Mouse (Mus musculus) heart, embryonic 12.5 days (tissue): ENCODE data around the gene Enoph1. TPM values are rescaled to one million over a fixed set of nuclear protein-coding genes. Genes with fewer than 3 reads are reported as not detected.
A peak's percentile ranks its signal among the peaks of the same experiment; 100 is the strongest.

Experiments used
- ATAC-seq: fragments of 200-750 bp; cut with Nextera tagmentation; 2 replicates; pipeline ENCODE4 v1.8.0; 2017; ENCODE audit warnings: moderate TSS enrichment, moderate library complexity; ENCODE audit not compliant: insufficient number of reproducible peaks, low FRiP score
- H3K27ac ChIP-seq: fragments of 300-500 bp; sonication (generic); 2 replicates; pipeline ENCODE4 v1.5.1; 2016; ENCODE audit warnings: mild to moderate bottlenecking, moderate library complexity; ENCODE audit not compliant: poor library complexity, severe bottlenecking
- H3K27me3 ChIP-seq: fragments of 300-500 bp; sonication (generic); replicated peaks from 2 replicates; pipeline ENCODE4 v1.6.1; 2016; ENCODE audit warnings: mild to moderate bottlenecking, moderate library complexity
- H3K36me3 ChIP-seq: fragments of 300-500 bp; sonication (generic); 2 replicates; pipeline ENCODE4 v1.6.1; 2016; ENCODE audit warnings: mild to moderate bottlenecking, moderate library complexity
- H3K4me1 ChIP-seq: fragments of 300-500 bp; sonication (generic); replicated peaks from 2 replicates; pipeline ENCODE4 v1.6.1; 2016; ENCODE audit warnings: mild to moderate bottlenecking
- H3K4me2 ChIP-seq: fragments of 300-500 bp; sonication (generic); 2 replicates; pipeline ENCODE4 v1.6.1; 2016; ENCODE audit warnings: mild to moderate bottlenecking, moderate library complexity
- H3K4me3 ChIP-seq: fragments of 300-500 bp; sonication (generic); 2 replicates; pipeline ENCODE4 v1.5.1; 2016; ENCODE audit warnings: mild to moderate bottlenecking
- H3K9ac ChIP-seq: fragments of 300-500 bp; sonication (generic); 2 replicates; pipeline ENCODE4 v1.6.1; 2016; ENCODE audit warnings: mild to moderate bottlenecking, moderate library complexity
- H3K9me3 ChIP-seq: fragments of 300-500 bp; sonication (generic); replicated peaks from 2 replicates; pipeline ENCODE4 v1.6.1; 2016; ENCODE audit warnings: mild to moderate bottlenecking, moderate library complexity
- WGBS: fragments of 180-500 bp; shearing (Covaris S2); methylation state at CpG from one replicate; pipeline ENCODE4 v1.1.7; 2016; 5-methylcytosine and 5-hydroxymethylcytosine counted together
- polyA plus RNA-seq: library from polyadenylated mRNA; unstranded; fragments of >200 nt; fragmentation: Nextera tagmentation; extraction: Ambion mirVana; gene quantifications from 2 replicates; pipeline ENCODE4 v1.2.1, GENCODE M21; 2016

The Enoph1 gene
- polyA plus RNA-seq, 1 experiment from 2014 or later, result 26.0 TPM

GRCm38 (mm10) chr5:100074571-100074970 is 34.8 kb downstream of the Enoph1 start:
- H3K4me1 ChIP-seq, result peaks cover 6% of the 10 kb centered on the region; the same call in 1 of the 2 replicates
- H3K9me3 ChIP-seq, result no peaks in the 10 kb centered on the region
- no peaks in the 10 kb centered on the region for H3K27me3 ChIP-seq
- H3K4me2 ChIP-seq, result no peak overlapping the region
- no peak overlapping the region for H3K9ac ChIP-seq
- H3K27ac ChIP-seq, result no peak overlapping the region
- no peak overlapping the region for H3K4me3 ChIP-seq
- no peak for ATAC-seq
- peaks cover 18% of the 10 kb centered on the region for H3K36me3 ChIP-seq
- WGBS, result 46% methylated on average over 4 of the region's 4 CpGs

GRCm38 (mm10) chr5:100079040-100079930 is 39.5 kb downstream of the Enoph1 start:
- ATAC-seq, result 0 out of 2 replicates have a peak, but pooled peaks have one; percentile 15
- Histone ChIP-seq H3K36me3 (peaks cover 2% of the 10 kb centered on the region; the same call in 1 of the 2 replicates), H3K4me2 (peak overlapping the region; percentile 74), H3K9me3 (no peaks in the 10 kb centered on the region), H3K4me1 (peaks cover 6% of the 10 kb centered on the region; the same call in 1 of the 2 replicates), H3K27me3 (peaks cover 5% of the 10 kb centered on the region; the same call in 1 of the 2 replicates), H3K9ac (peak overlapping the region; percentile 58), H3K27ac (no peak overlapping the region), H3K4me3 (peak overlapping the region; percentile 48)
- 24% methylated on average over 36 of the region's 36 CpGs for WGBS

- peak overlapping the region; percentile 48 for H3K4me3 ChIP-seq
- no peak for ATAC-seq
Measured at GRCm38 (mm10) chr5:100079931-100080275, 40.1 kb downstream of the Enoph1 start.

GRCm38 (mm10) chr5:100082006-100082405 is 42.2 kb downstream of the Enoph1 start:
- 80% methylated on average over 4 of the region's 4 CpGs for WGBS
- H3K27ac ChIP-seq, result no peak overlapping the region

More at GRCm38 (mm10) chr5:100079931-100080275, 40.1 kb downstream of the Enoph1 start:
- Histone ChIP-seq H3K27ac (no peak overlapping the region), H3K9me3 (no peaks in the 10 kb centered on the region), H3K4me1 (peaks cover 6% of the 10 kb centered on the region; the same call in 1 of the 2 replicates), H3K9ac (no peak overlapping the region), H3K36me3 (peaks cover 2% of the 10 kb centered on the region; the same call in 1 of the 2 replicates), H3K4me2 (peak overlapping the region; percentile 74), H3K27me3 (peaks cover 5% of the 10 kb centered on the region; the same call in 1 of the 2 replicates)
- WGBS, result 79% methylated on average over 8 of the region's 8 CpGs

GRCm38 (mm10) chr5:100083953-100084562 is 44.3 kb downstream of the Enoph1 start:
- peaks cover 3% of the 10 kb centered on the region; the same call in 1 of the 2 replicates for H3K4me1 ChIP-seq
- no peak overlapping the region for H3K9ac ChIP-seq
- H3K36me3 ChIP-seq, result no peaks in the 10 kb centered on the region
- peaks cover 5% of the 10 kb centered on the region; the same call in 1 of the 2 replicates for H3K27me3 ChIP-seq
- H3K27ac ChIP-seq, result no peak overlapping the region
- no peaks in the 10 kb centered on the region for H3K9me3 ChIP-seq
- no peak for ATAC-seq
- WGBS, result 67% methylated on average over 12 of the region's 12 CpGs
- H3K4me3 ChIP-seq, result no peak overlapping the region
- no peak overlapping the region for H3K4me2 ChIP-seq

More at GRCm38 (mm10) chr5:100082006-100082405, 42.2 kb downstream of the Enoph1 start:
- peaks cover 6% of the 10 kb centered on the region; the same call in 1 of the 2 replicates for H3K4me1 ChIP-seq
- H3K27me3 ChIP-seq, result peaks cover 5% of the 10 kb centered on the region; the same call in 1 of the 2 replicates
- H3K4me3 ChIP-seq, result no peak overlapping the region
- no peaks in the 10 kb centered on the region for H3K36me3 ChIP-seq
- H3K4me2 ChIP-seq, result no peak overlapping the region
- no peak overlapping the region for H3K9ac ChIP-seq
- ATAC-seq, result no peak
- no peaks in the 10 kb centered on the region for H3K9me3 ChIP-seq

GRCm38 (mm10) chr5:100085097-100085496 is 45.3 kb downstream of the Enoph1 start:
- ATAC-seq, result no peak
- no peaks in the 10 kb centered on the region for H3K9me3 ChIP-seq
- H3K27me3 ChIP-seq, result 0 out of 2 replicates have a peak, but pooled peaks cover under 1% of the 10 kb centered on the region
- WGBS, result 66% methylated on average over 8 of the region's 8 CpGs
- no peak overlapping the region for H3K9ac ChIP-seq
- no peaks in the 10 kb centered on the region for H3K36me3 ChIP-seq
- no peak overlapping the region for H3K4me3 ChIP-seq
- H3K4me1 ChIP-seq, result no peaks in the 10 kb centered on the region; the same call in 1 of the 2 replicates
- no peak overlapping the region for H3K4me2 ChIP-seq
- H3K27ac ChIP-seq, result no peak overlapping the region

GRCm38 (mm10) chr5:100090515-100091262 is 50.9 kb downstream of the Enoph1 start:
- peaks cover 13% of the 10 kb centered on the region for H3K4me1 ChIP-seq
- no peak overlapping the region for H3K9ac ChIP-seq
- peak overlapping the region; percentile 46 for H3K4me2 ChIP-seq
- H3K4me3 ChIP-seq, result no peak overlapping the region
- no peaks in the 10 kb centered on the region for H3K36me3 ChIP-seq
- ATAC-seq, result no peak
- 41% methylated on average over 12 of the region's 12 CpGs for WGBS
- H3K9me3 ChIP-seq, result 0 out of 2 replicates have a peak, but pooled peaks cover 3% of the 10 kb centered on the region
- H3K27ac ChIP-seq, result no peak overlapping the region
- H3K27me3 ChIP-seq, result peaks cover 12% of the 10 kb centered on the region; the same call in 1 of the 2 replicates

- no peak for ATAC-seq
- Histone ChIP-seq H3K9ac (no peak overlapping the region), H3K27me3 (peaks cover 12% of the 10 kb centered on the region; the same call in 1 of the 2 replicates), H3K27ac (no peak overlapping the region), H3K9me3 (0 out of 2 replicates have a peak, but pooled peaks cover 3% of the 10 kb centered on the region), H3K36me3 (no peaks in the 10 kb centered on the region), H3K4me2 (peak overlapping the region; percentile 46), H3K4me1 (peaks cover 13% of the 10 kb centered on the region), H3K4me3 (no peak overlapping the region)
- 51% methylated on average over 10 of the region's 10 CpGs for WGBS
Measured at GRCm38 (mm10) chr5:100091263-100091594, 51.4 kb downstream of the Enoph1 start.

- H3K4me2 ChIP-seq, result peak overlapping the region; percentile 46
- no peak for ATAC-seq
- H3K4me1 ChIP-seq, result peaks cover 13% of the 10 kb centered on the region
- 0 out of 2 replicates have a peak, but pooled peaks cover 3% of the 10 kb centered on the region for H3K9me3 ChIP-seq
- 16% methylated on average over 17 of the region's 17 CpGs for WGBS
- H3K9ac ChIP-seq, result no peak overlapping the region
- no peak overlapping the region for H3K4me3 ChIP-seq
- no peak overlapping the region for H3K27ac ChIP-seq
- peaks cover 12% of the 10 kb centered on the region; the same call in 1 of the 2 replicates for H3K27me3 ChIP-seq
- no peaks in the 10 kb centered on the region for H3K36me3 ChIP-seq
Measured at GRCm38 (mm10) chr5:100091602-100092001, 51.8 kb downstream of the Enoph1 start.

- Histone ChIP-seq H3K36me3 (no peaks in the 10 kb centered on the region), H3K27me3 (peaks cover 8% of the 10 kb centered on the region; the same call in 1 of the 2 replicates), H3K4me1 (no peaks in the 10 kb centered on the region), H3K4me2 (no peak overlapping the region), H3K9me3 (0 out of 2 replicates have a peak, but pooled peaks cover 3% of the 10 kb centered on the region), H3K4me3 (no peak overlapping the region), H3K27ac (no peak overlapping the region), H3K9ac (no peak overlapping the region)
- WGBS, result 68% methylated on average over 5 of the region's 5 CpGs
- no peak for ATAC-seq
Measured at GRCm38 (mm10) chr5:100096955-100097354, 57.2 kb downstream of the Enoph1 start.
